Mouse (Mus musculus) megakaryocyte, embryonic 14.5 days (primary cell): ENCODE measurements around the gene 1700056E22Rik. TPM values are rescaled to one million over a fixed set of nuclear protein-coding genes. Genes with fewer than 3 reads are reported as not detected.

Experiments
- H3K27me3 ChIP-seq: replicated peaks from 2 replicates; pipeline ENCODE3; 2012; ENCODE audit warnings: inconsistent platforms
- H3K36me3 ChIP-seq: replicated peaks from 2 replicates; pipeline ENCODE3; 2012; ENCODE audit warnings: low read length, inconsistent platforms, mixed read lengths
- H3K4me1 ChIP-seq: 2 replicates; pipeline ENCODE4 v1.6.1; 2012; ENCODE audit warnings: inconsistent platforms
- H3K4me3 ChIP-seq: replicated peaks from 2 replicates; pipeline ENCODE3; 2012; ENCODE audit warnings: moderate library complexity, mild to moderate bottlenecking, inconsistent platforms
- H3K9me3 ChIP-seq: 2 replicates; pipeline ENCODE4 v1.6.1; 2012; ENCODE audit warnings: inconsistent platforms
- FLI1 ChIP-seq: IDR thresholded peaks from 2 replicates; pipeline ENCODE4 v1.6.1; 2012; ENCODE audit warnings: low read length, inconsistent platforms, mixed read lengths
- GATA1 ChIP-seq: IDR thresholded peaks from 3 replicates; pipeline ENCODE4 v1.6.1; 2012; ENCODE audit warnings: mixed read lengths, low read length, inconsistent platforms, borderline replicate concordance
- polyA plus RNA-seq: library from polyadenylated mRNA; stranded (reverse); fragments of >175 nt; gene quantifications from 2 replicates; pipeline ENCODE4 v1.2.3, GENCODE M21; 2012; ENCODE audit warnings: low replicate concordance; ENCODE audit not compliant: insufficient read depth

The 1700056E22Rik gene
- polyA plus RNA-seq, 1 experiment: 19.8 TPM

GRCm38 (mm10) chr1:184025079-184025478 is 9.0 kb downstream of the 1700056E22Rik start:
- Histone ChIP-seq H3K4me3 (no peak overlapping the region), H3K36me3 (no peaks in the 10 kb centered on the region), H3K9me3 (no peaks in the 10 kb centered on the region), H3K27me3 (peaks cover 4% of the 10 kb centered on the region), H3K4me1 (peaks cover 22% of the 10 kb centered on the region)
- TF ChIP-seq FLI1: no peak
- no peak for TF ChIP-seq GATA1

GRCm38 (mm10) chr1:184024631-184025030 is 9.5 kb downstream of the 1700056E22Rik start:
- no peak overlapping the region for H3K4me3 ChIP-seq
- peaks cover 6% of the 10 kb centered on the region for H3K27me3 ChIP-seq
- peaks cover 22% of the 10 kb centered on the region for H3K4me1 ChIP-seq
- no peak for TF ChIP-seq GATA1
- no peak for TF ChIP-seq FLI1
- H3K9me3 ChIP-seq: no peaks in the 10 kb centered on the region
- no peaks in the 10 kb centered on the region for H3K36me3 ChIP-seq

GRCm38 (mm10) chr1:184023971-184024370 is 10.1 kb downstream of the 1700056E22Rik start:
- no peak overlapping the region for H3K4me3 ChIP-seq
- no peaks in the 10 kb centered on the region for H3K36me3 ChIP-seq
- TF ChIP-seq GATA1: no peak
- peaks cover 7% of the 10 kb centered on the region for H3K27me3 ChIP-seq
- H3K4me1 ChIP-seq: peaks cover 23% of the 10 kb centered on the region
- no peaks in the 10 kb centered on the region for H3K9me3 ChIP-seq

GRCm38 (mm10) chr1:184019722-184020107 is 14.4 kb downstream of the 1700056E22Rik start:
- TF ChIP-seq FLI1 (no peak), GATA1 (no peak)
- Histone ChIP-seq H3K36me3 (no peaks in the 10 kb centered on the region), H3K4me3 (no peak overlapping the region), H3K9me3 (no peaks in the 10 kb centered on the region), H3K4me1 (peaks cover 22% of the 10 kb centered on the region), H3K27me3 (peaks cover 7% of the 10 kb centered on the region)

- peaks cover 27% of the 10 kb centered on the region for H3K4me1 ChIP-seq
- H3K9me3 ChIP-seq: no peaks in the 10 kb centered on the region
- H3K4me3 ChIP-seq: no peak overlapping the region
- no peaks in the 10 kb centered on the region for H3K36me3 ChIP-seq
- no peak for TF ChIP-seq GATA1
- no peak for TF ChIP-seq FLI1
- H3K27me3 ChIP-seq: peaks cover 4% of the 10 kb centered on the region
Measured at GRCm38 (mm10) chr1:184019042-184019721, 14.9 kb downstream of the 1700056E22Rik start.

- H3K9me3 ChIP-seq: no peaks in the 10 kb centered on the region
- peaks cover 39% of the 10 kb centered on the region for H3K4me1 ChIP-seq
- no peak overlapping the region for H3K4me3 ChIP-seq
- H3K36me3 ChIP-seq: no peaks in the 10 kb centered on the region
- TF ChIP-seq GATA1 (no peak), FLI1 (no peak)
- H3K27me3 ChIP-seq: peaks cover 2% of the 10 kb centered on the region
Measured at GRCm38 (mm10) chr1:184017606-184018005, 16.5 kb downstream of the 1700056E22Rik start.

GRCm38 (mm10) chr1:184015995-184016730 is 17.9 kb downstream of the 1700056E22Rik start:
- H3K36me3 ChIP-seq: no peaks in the 10 kb centered on the region
- TF ChIP-seq GATA1: no peak
- TF ChIP-seq FLI1: no peak
- peaks cover 39% of the 10 kb centered on the region for H3K4me1 ChIP-seq
- H3K9me3 ChIP-seq: no peaks in the 10 kb centered on the region
- H3K27me3 ChIP-seq: peaks cover 2% of the 10 kb centered on the region
- no peak overlapping the region for H3K4me3 ChIP-seq

- Histone ChIP-seq H3K9me3 (no peaks in the 10 kb centered on the region), H3K27me3 (peaks cover 3% of the 10 kb centered on the region), H3K4me1 (peaks cover 34% of the 10 kb centered on the region), H3K4me3 (no peak overlapping the region), H3K36me3 (no peaks in the 10 kb centered on the region)
- no peak for TF ChIP-seq FLI1
- TF ChIP-seq GATA1: no peak
Measured at GRCm38 (mm10) chr1:184014091-184014490, 20.0 kb downstream of the 1700056E22Rik start.

GRCm38 (mm10) chr1:184013106-184013505 is 21.0 kb downstream of the 1700056E22Rik start, which contains the start of gene Dusp10:
Gene Dusp10 (plus strand): TSS chr1:184013302.
- no peak for TF ChIP-seq GATA1
- no peak for TF ChIP-seq FLI1
- Histone ChIP-seq H3K27me3 (peaks cover 3% of the 10 kb centered on the region), H3K4me1 (peaks cover 34% of the 10 kb centered on the region), H3K4me3 (no peak within 1 kb of the TSS), H3K9me3 (no peaks in the 10 kb centered on the region), H3K36me3 (no peaks in the 10 kb centered on the region)

GRCm38 (mm10) chr1:184011311-184011710 is 22.8 kb downstream of the 1700056E22Rik start:
- Histone ChIP-seq H3K4me3 (no peak overlapping the region), H3K4me1 (peaks cover 40% of the 10 kb centered on the region), H3K27me3 (peaks cover 3% of the 10 kb centered on the region), H3K36me3 (no peaks in the 10 kb centered on the region), H3K9me3 (no peaks in the 10 kb centered on the region)
- no peak for TF ChIP-seq FLI1
- TF ChIP-seq GATA1: no peak

GRCm38 (mm10) chr1:184006086-184006485 is 28.0 kb downstream of the 1700056E22Rik start:
- Histone ChIP-seq H3K4me1 (peaks cover 26% of the 10 kb centered on the region), H3K9me3 (peaks cover 3% of the 10 kb centered on the region; the same call in 1 of the 2 replicates), H3K27me3 (peaks cover 3% of the 10 kb centered on the region), H3K36me3 (no peaks in the 10 kb centered on the region), H3K4me3 (no peak overlapping the region)
- no peak for TF ChIP-seq GATA1
- no peak for TF ChIP-seq FLI1
